Mouse (Mus musculus): Measurements from ENCODE around the gene Cish. TPM values are rescaled to one million over a fixed set of nuclear protein-coding genes. Genes with fewer than 3 reads are reported as not detected.
A peak's percentile ranks its signal among the peaks of the same experiment; 100 is the strongest.

Gene Cish
- polyA plus RNA-seq, 1 experiment from 2014 or later, result 13.9 TPM

GRCm38 (mm10) chr9:107278126-107278525 is 17.7 kb upstream of the Cish start:
- ATAC-seq (ENCODE audit: insufficient number of reproducible peaks, low FRiP score, low TSS enrichment, low read depth), result no peak
- Histone ChIP-seq H3K9ac (no peak overlapping the region), H3K27ac (no peak overlapping the region), H3K27me3 (no peaks in the 10 kb centered on the region), H3K4me3 (no peak overlapping the region), H3K36me3 (no peaks in the 10 kb centered on the region), H3K4me2 (no peak overlapping the region), H3K9me3 (no peaks in the 10 kb centered on the region), H3K4me1 (peaks cover 20% of the 10 kb centered on the region)
- WGBS, result 65% methylated on average over 4 of the region's 4 CpGs

- Histone ChIP-seq H3K27ac (peak overlapping the region; percentile 65; the same call in 1 of the 2 replicates), H3K4me3 (no peak overlapping the region), H3K4me1 (peaks cover 20% of the 10 kb centered on the region), H3K4me2 (no peak overlapping the region), H3K27me3 (no peaks in the 10 kb centered on the region), H3K9me3 (no peaks in the 10 kb centered on the region), H3K9ac (no peak overlapping the region), H3K36me3 (no peaks in the 10 kb centered on the region)
- ATAC-seq (ENCODE audit: insufficient number of reproducible peaks, low FRiP score, low TSS enrichment, low read depth), result 0 out of 2 replicates have a peak, but pooled peaks have one; percentile 5
- 47% methylated on average over 8 of the region's 8 CpGs for WGBS
These were observed 17.1 kb upstream of the Cish start for GRCm38 (mm10) chr9:107278527-107279377.

GRCm38 (mm10) chr9:107279378-107280321 is 16.2 kb upstream of the Cish start:
- peak overlapping the region; percentile 65 for H3K27ac ChIP-seq
- WGBS, result 16% methylated on average over 16 of the region's 16 CpGs
- no peaks in the 10 kb centered on the region for H3K27me3 ChIP-seq
- peaks cover 20% of the 10 kb centered on the region for H3K4me1 ChIP-seq
- ATAC-seq (ENCODE audit: insufficient number of reproducible peaks, low FRiP score, low TSS enrichment, low read depth), result 0 out of 2 replicates have a peak, but pooled peaks have one; percentile 36
- H3K4me3 ChIP-seq, result peak overlapping the region; percentile 10; the same call in 1 of the 2 replicates
- H3K36me3 ChIP-seq, result no peaks in the 10 kb centered on the region
- H3K9me3 ChIP-seq, result no peaks in the 10 kb centered on the region
- H3K4me2 ChIP-seq, result peak overlapping the region; percentile 34
- no peak overlapping the region for H3K9ac ChIP-seq

- 0 out of 2 replicates have a peak, but pooled peaks have one; percentile 28 for ATAC-seq (ENCODE audit: insufficient number of reproducible peaks, low FRiP score, low TSS enrichment, low read depth)
- Histone ChIP-seq H3K36me3 (no peaks in the 10 kb centered on the region), H3K9ac (no peak overlapping the region), H3K4me3 (peak overlapping the region; percentile 10; the same call in 1 of the 2 replicates), H3K4me2 (peak overlapping the region; percentile 34), H3K27me3 (no peaks in the 10 kb centered on the region), H3K4me1 (peaks cover 20% of the 10 kb centered on the region), H3K27ac (peak overlapping the region; percentile 65), H3K9me3 (no peaks in the 10 kb centered on the region)
- WGBS, result 52% methylated on average over 13 of the region's 13 CpGs
These were observed 15.4 kb upstream of the Cish start for GRCm38 (mm10) chr9:107280322-107281027.

GRCm38 (mm10) chr9:107281241-107281987 is 14.4 kb upstream of the Cish start:
- no peak for ATAC-seq (ENCODE audit: insufficient number of reproducible peaks, low FRiP score, low TSS enrichment, low read depth)
- Histone ChIP-seq H3K36me3 (no peaks in the 10 kb centered on the region), H3K4me2 (no peak overlapping the region), H3K4me3 (no peak overlapping the region), H3K27ac (no peak overlapping the region), H3K9ac (no peak overlapping the region), H3K9me3 (no peaks in the 10 kb centered on the region), H3K4me1 (peaks cover 22% of the 10 kb centered on the region), H3K27me3 (no peaks in the 10 kb centered on the region)
- WGBS, result 83% methylated on average over 5 of the region's 5 CpGs

- Histone ChIP-seq H3K4me2 (no peak overlapping the region), H3K4me3 (no peak overlapping the region), H3K9me3 (no peaks in the 10 kb centered on the region), H3K27ac (no peak overlapping the region), H3K9ac (no peak overlapping the region), H3K36me3 (no peaks in the 10 kb centered on the region), H3K27me3 (no peaks in the 10 kb centered on the region), H3K4me1 (peaks cover 23% of the 10 kb centered on the region)
- no peak for ATAC-seq (ENCODE audit: insufficient number of reproducible peaks, low FRiP score, low TSS enrichment, low read depth)
- WGBS, result 68% methylated on average over 9 of the region's 9 CpGs
These were observed 12.9 kb upstream of the Cish start for GRCm38 (mm10) chr9:107282951-107283350.

- Histone ChIP-seq H3K4me2 (no peak overlapping the region), H3K4me1 (peaks cover 21% of the 10 kb centered on the region), H3K9ac (no peak overlapping the region), H3K27me3 (no peaks in the 10 kb centered on the region), H3K36me3 (no peaks in the 10 kb centered on the region), H3K27ac (no peak overlapping the region), H3K9me3 (no peaks in the 10 kb centered on the region), H3K4me3 (no peak overlapping the region)
- ATAC-seq (ENCODE audit: insufficient number of reproducible peaks, low FRiP score, low TSS enrichment, low read depth), result no peak
- 26% methylated on average over 3 of the region's 3 CpGs for WGBS
These were observed 10.8 kb upstream of the Cish start for GRCm38 (mm10) chr9:107285009-107285408.

GRCm38 (mm10) chr9:107287294-107287693 is 8.5 kb upstream of the Cish start:
- H3K9ac ChIP-seq, result no peak overlapping the region
- no peak overlapping the region for H3K4me2 ChIP-seq
- H3K4me3 ChIP-seq, result no peak overlapping the region
- no peaks in the 10 kb centered on the region for H3K36me3 ChIP-seq
- H3K27me3 ChIP-seq, result peaks cover under 1% of the 10 kb centered on the region; the same call in 1 of the 2 replicates
- no peaks in the 10 kb centered on the region for H3K9me3 ChIP-seq
- ATAC-seq (ENCODE audit: insufficient number of reproducible peaks, low FRiP score, low TSS enrichment, low read depth), result no peak
- H3K27ac ChIP-seq, result no peak overlapping the region
- 73% methylated on average over 2 of the region's 2 CpGs for WGBS
- peaks cover 20% of the 10 kb centered on the region for H3K4me1 ChIP-seq

- H3K9ac ChIP-seq, result no peak overlapping the region
- no peaks in the 10 kb centered on the region for H3K36me3 ChIP-seq
- peaks cover 20% of the 10 kb centered on the region for H3K4me1 ChIP-seq
- no peak overlapping the region for H3K27ac ChIP-seq
- H3K27me3 ChIP-seq, result peaks cover 10% of the 10 kb centered on the region; the same call in 1 of the 2 replicates
- H3K4me2 ChIP-seq, result peak overlapping the region; percentile 95; the same call in 1 of the 2 replicates
- WGBS, result 84% methylated on average over 14 of the region's 14 CpGs
- H3K9me3 ChIP-seq, result no peaks in the 10 kb centered on the region
- no peak for ATAC-seq (ENCODE audit: insufficient number of reproducible peaks, low FRiP score, low TSS enrichment, low read depth)
- H3K4me3 ChIP-seq, result 0 out of 2 replicates have a peak overlapping the region, but pooled peaks have one; percentile 52
These were observed 7.6 kb upstream of the Cish start for GRCm38 (mm10) chr9:107288105-107288650.

GRCm38 (mm10) chr9:107288711-107289110 is 7.1 kb upstream of the Cish start:
- Histone ChIP-seq H3K9me3 (no peaks in the 10 kb centered on the region), H3K36me3 (no peaks in the 10 kb centered on the region), H3K4me1 (peaks cover 20% of the 10 kb centered on the region), H3K27ac (peak overlapping the region; percentile 77), H3K4me2 (peak overlapping the region; percentile 95), H3K4me3 (peak overlapping the region; percentile 52), H3K9ac (no peak overlapping the region), H3K27me3 (peaks cover 12% of the 10 kb centered on the region; the same call in 1 of the 2 replicates)
- 0 out of 2 replicates have a peak, but pooled peaks have one; percentile 5 for ATAC-seq (ENCODE audit: insufficient number of reproducible peaks, low FRiP score, low TSS enrichment, low read depth)
- WGBS, result 27% methylated on average over 8 of the region's 8 CpGs
